Mouse (Mus musculus): ENCODE data around the gene Msmp. TPM values are rescaled to one million over a fixed set of nuclear protein-coding genes. Genes with fewer than 3 reads are reported as not detected.

The Msmp gene
- polyA plus RNA-seq, 1 experiment from 2014 or later: not detected

DNA sequence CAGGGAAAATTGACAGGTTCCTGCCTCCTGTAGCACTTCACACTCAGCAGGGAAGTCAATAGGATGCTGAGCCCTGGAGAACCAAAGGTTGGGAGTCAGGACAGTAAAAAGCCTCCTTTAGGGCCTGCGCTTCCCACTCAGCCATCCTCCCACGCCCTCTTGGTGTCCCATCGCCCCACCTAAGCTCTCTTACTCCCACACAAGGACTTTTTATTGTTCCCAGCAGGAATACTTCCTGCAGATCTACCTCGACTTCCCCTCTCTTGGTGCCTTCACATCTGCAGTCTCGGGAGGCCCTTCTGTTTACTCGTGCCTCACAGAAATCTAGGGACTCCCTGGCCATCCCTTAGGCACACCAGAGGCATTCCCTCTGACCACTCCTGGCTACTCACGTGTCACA, 873 bp downstream of the Msmp start:
- no peak overlapping the region for H3K27ac ChIP-seq (ENCODE audit: low read length)
- H3K27me3 ChIP-seq (ENCODE audit: control insufficient read depth, insufficient read depth, low read depth, low read length): no peaks in the 10 kb centered on the region
- H3K9ac ChIP-seq (ENCODE audit: low read depth, low read length): no peak overlapping the region
- H3K4me3 ChIP-seq (ENCODE audit: low read depth, low read length): no peak overlapping the region
- H3K36me3 ChIP-seq (ENCODE audit: control insufficient read depth, insufficient read depth): peaks cover 33% of the 10 kb centered on the region
- ATAC-seq (ENCODE audit: low read depth): no peak
- no peak overlapping the region for H3K4me2 ChIP-seq (ENCODE audit: low read depth, low read length)
- peaks cover 23% of the 10 kb centered on the region for H3K4me1 ChIP-seq (ENCODE audit: control insufficient read depth, low read depth, low read length)
- H3K9me3 ChIP-seq (replicated peaks; ENCODE audit: control insufficient read depth, low read length): no peaks in the 10 kb centered on the region
- WGBS (ENCODE audit: insufficient replicate concordance): 73% methylated on average over 7 of the region's 7 CpGs

DNA sequence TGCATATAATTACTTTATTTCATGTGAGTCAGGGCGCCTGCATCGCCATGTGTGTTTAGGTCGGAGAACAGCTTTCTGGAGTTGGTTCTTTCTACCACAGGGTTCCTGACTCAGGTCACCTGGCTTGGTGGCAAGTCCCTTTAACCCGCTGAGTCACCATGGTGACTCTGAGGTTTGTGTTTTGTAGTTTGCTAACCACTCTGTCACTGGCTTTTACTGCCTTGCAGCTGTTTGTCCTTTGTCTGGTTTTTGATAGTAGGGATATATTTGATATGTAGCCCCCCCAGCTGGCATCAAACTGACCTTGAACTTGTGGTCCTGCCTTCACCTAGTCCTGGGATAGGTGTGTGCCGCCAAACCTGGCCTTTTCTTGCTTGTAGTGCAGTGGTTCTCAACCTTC, 2.1 kb downstream of the Msmp start:
- Histone ChIP-seq H3K9ac (ENCODE audit: low read depth, low read length) (no peak overlapping the region), H3K4me2 (ENCODE audit: low read depth, low read length) (no peak overlapping the region), H3K27ac (ENCODE audit: low read length) (0 out of 2 replicates have a peak overlapping the region, but pooled peaks have one; percentile 4), H3K9me3 (replicated peaks; ENCODE audit: control insufficient read depth, low read length) (no peaks in the 10 kb centered on the region), H3K36me3 (ENCODE audit: control insufficient read depth, insufficient read depth) (peaks cover 33% of the 10 kb centered on the region), H3K4me1 (ENCODE audit: control insufficient read depth, low read depth, low read length) (peaks cover 19% of the 10 kb centered on the region), H3K27me3 (ENCODE audit: control insufficient read depth, insufficient read depth, low read depth, low read length) (no peaks in the 10 kb centered on the region), H3K4me3 (ENCODE audit: low read depth, low read length) (no peak overlapping the region)
- WGBS (ENCODE audit: insufficient replicate concordance): 66% methylated on average over 5 of the region's 5 CpGs
- ATAC-seq (ENCODE audit: low read depth): no peak

DNA sequence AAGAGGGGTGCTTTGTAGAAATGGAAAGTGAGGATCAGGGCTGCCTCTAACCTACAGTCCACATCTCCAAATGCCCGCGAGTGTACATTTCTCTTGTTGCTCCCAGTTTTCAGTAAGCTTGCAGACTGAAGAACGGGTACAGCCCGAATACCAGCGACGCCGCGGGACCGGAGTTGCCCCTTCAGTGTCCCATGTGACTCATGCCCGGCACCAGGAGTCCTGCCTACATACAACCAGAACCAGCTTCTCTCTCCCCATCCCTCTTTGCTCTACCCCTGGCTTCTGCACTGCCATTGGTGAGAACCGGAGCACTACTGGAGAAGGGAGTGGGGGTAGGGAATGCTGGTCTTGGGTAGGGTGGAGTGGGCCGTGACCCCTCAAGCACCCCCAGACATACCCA, 2.9 kb downstream of the Msmp start:
- Histone ChIP-seq H3K27me3 (ENCODE audit: control insufficient read depth, insufficient read depth, low read depth, low read length) (no peaks in the 10 kb centered on the region), H3K4me1 (ENCODE audit: control insufficient read depth, low read depth, low read length) (peaks cover 28% of the 10 kb centered on the region), H3K9ac (ENCODE audit: low read depth, low read length) (no peak overlapping the region), H3K4me3 (ENCODE audit: low read depth, low read length) (no peak overlapping the region), H3K9me3 (replicated peaks; ENCODE audit: control insufficient read depth, low read length) (no peaks in the 10 kb centered on the region), H3K4me2 (ENCODE audit: low read depth, low read length) (no peak overlapping the region), H3K27ac (ENCODE audit: low read length) (no peak overlapping the region), H3K36me3 (ENCODE audit: control insufficient read depth, insufficient read depth) (peaks cover 33% of the 10 kb centered on the region)
- ATAC-seq (ENCODE audit: low read depth): no peak
- WGBS (ENCODE audit: insufficient replicate concordance): 86% methylated on average over 12 of the region's 12 CpGs

DNA sequence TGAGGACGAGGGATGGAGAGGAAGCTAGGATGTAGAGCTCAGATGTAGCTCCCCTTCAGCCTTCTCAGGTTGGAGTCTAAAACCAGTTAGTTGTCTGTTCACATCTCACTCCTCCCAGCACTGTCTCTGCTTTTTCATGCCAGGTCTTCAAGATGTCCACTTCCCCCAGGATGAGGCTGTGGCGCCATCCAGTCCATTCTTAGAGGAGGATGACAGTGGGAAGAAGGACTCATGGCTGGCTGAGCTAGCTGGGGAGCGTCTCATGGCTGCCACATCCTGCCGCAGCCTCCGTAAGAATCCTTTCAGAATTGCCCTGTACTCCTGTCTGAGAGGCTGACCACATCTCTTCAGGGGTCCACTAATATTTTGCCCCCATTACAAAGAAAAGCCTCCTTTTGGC, 3.6 kb downstream of the Msmp start:
- H3K27ac ChIP-seq (ENCODE audit: low read length): no peak overlapping the region
- no peak overlapping the region for H3K4me2 ChIP-seq (ENCODE audit: low read depth, low read length)
- no peaks in the 10 kb centered on the region for H3K9me3 ChIP-seq (replicated peaks; ENCODE audit: control insufficient read depth, low read length)
- no peaks in the 10 kb centered on the region for H3K27me3 ChIP-seq (ENCODE audit: control insufficient read depth, insufficient read depth, low read depth, low read length)
- H3K4me3 ChIP-seq (ENCODE audit: low read depth, low read length): no peak overlapping the region
- H3K4me1 ChIP-seq (ENCODE audit: control insufficient read depth, low read depth, low read length): peaks cover 34% of the 10 kb centered on the region
- ATAC-seq (ENCODE audit: low read depth): no peak
- 86% methylated on average over 5 of the region's 5 CpGs for WGBS (ENCODE audit: insufficient replicate concordance)
- H3K36me3 ChIP-seq (ENCODE audit: control insufficient read depth, insufficient read depth): peaks cover 33% of the 10 kb centered on the region
- no peak overlapping the region for H3K9ac ChIP-seq (ENCODE audit: low read depth, low read length)

DNA sequence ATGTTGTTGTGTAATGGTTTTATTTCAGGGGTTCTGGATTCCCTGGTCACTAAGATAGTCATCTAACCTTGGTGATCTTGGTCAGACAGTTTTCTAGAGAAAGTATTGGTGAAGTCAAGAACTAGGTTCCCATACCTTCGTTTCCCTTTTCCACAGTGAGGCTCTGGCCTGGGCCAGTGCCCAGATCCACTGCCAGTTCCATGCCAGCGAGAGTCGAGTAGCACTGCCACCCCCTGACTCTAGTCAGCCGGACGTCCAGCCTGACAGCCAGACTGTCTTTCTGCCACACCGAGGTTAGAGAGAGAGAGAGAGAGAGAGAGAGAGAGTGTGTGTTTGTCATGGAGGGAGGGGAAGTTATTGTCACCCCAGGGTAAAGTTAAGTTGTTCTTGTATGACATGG, 4.6 kb downstream of the Msmp start:
- 71% methylated on average over 6 of the region's 6 CpGs for WGBS (ENCODE audit: insufficient replicate concordance)
- peak overlapping the region; percentile 85 for H3K9ac ChIP-seq (ENCODE audit: low read depth, low read length)
- H3K9me3 ChIP-seq (replicated peaks; ENCODE audit: control insufficient read depth, low read length): no peaks in the 10 kb centered on the region
- H3K27ac ChIP-seq (ENCODE audit: low read length): no peak overlapping the region
- peak overlapping the region; percentile 94 for H3K4me2 ChIP-seq (ENCODE audit: low read depth, low read length)
- no peak for ATAC-seq (ENCODE audit: low read depth)
- no peaks in the 10 kb centered on the region for H3K27me3 ChIP-seq (ENCODE audit: control insufficient read depth, insufficient read depth, low read depth, low read length)
- peaks cover 33% of the 10 kb centered on the region for H3K36me3 ChIP-seq (ENCODE audit: control insufficient read depth, insufficient read depth)
- H3K4me1 ChIP-seq (ENCODE audit: control insufficient read depth, low read depth, low read length): peaks cover 39% of the 10 kb centered on the region
- H3K4me3 ChIP-seq (ENCODE audit: low read depth, low read length): peak overlapping the region; percentile 91

DNA sequence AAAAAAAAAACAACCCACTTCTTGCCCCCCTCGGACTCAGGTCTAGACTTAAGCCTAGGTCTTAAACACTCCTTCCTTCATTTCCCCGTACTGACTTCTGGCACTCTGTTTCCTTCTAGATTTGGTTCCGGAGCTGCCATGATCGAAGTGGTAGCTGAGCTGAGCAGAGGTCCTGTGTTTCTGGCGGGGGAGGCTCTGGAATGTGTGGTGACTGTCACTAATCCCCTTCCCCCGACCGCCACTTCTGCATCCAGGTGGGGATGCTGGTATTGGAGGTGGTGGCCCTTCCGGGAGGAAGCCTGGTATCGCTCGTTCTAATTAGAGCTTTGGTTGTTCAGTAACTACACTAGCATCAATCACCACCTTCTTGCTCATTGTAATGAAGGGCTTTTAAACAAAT, 5.0 kb downstream of the Msmp start:
- H3K27ac ChIP-seq (ENCODE audit: low read length): peak overlapping the region; percentile 92
- H3K9me3 ChIP-seq (replicated peaks; ENCODE audit: control insufficient read depth, low read length): no peaks in the 10 kb centered on the region
- no peaks in the 10 kb centered on the region for H3K27me3 ChIP-seq (ENCODE audit: control insufficient read depth, insufficient read depth, low read depth, low read length)
- H3K4me3 ChIP-seq (ENCODE audit: low read depth, low read length): peak overlapping the region; percentile 91
- H3K9ac ChIP-seq (ENCODE audit: low read depth, low read length): peak overlapping the region; percentile 85
- H3K4me1 ChIP-seq (ENCODE audit: control insufficient read depth, low read depth, low read length): peaks cover 39% of the 10 kb centered on the region
- peaks cover 33% of the 10 kb centered on the region for H3K36me3 ChIP-seq (ENCODE audit: control insufficient read depth, insufficient read depth)
- H3K4me2 ChIP-seq (ENCODE audit: low read depth, low read length): peak overlapping the region; percentile 94
- 4% methylated on average over 10 of the region's 10 CpGs for WGBS (ENCODE audit: insufficient replicate concordance)
- ATAC-seq (ENCODE audit: low read depth): no peak

DNA sequence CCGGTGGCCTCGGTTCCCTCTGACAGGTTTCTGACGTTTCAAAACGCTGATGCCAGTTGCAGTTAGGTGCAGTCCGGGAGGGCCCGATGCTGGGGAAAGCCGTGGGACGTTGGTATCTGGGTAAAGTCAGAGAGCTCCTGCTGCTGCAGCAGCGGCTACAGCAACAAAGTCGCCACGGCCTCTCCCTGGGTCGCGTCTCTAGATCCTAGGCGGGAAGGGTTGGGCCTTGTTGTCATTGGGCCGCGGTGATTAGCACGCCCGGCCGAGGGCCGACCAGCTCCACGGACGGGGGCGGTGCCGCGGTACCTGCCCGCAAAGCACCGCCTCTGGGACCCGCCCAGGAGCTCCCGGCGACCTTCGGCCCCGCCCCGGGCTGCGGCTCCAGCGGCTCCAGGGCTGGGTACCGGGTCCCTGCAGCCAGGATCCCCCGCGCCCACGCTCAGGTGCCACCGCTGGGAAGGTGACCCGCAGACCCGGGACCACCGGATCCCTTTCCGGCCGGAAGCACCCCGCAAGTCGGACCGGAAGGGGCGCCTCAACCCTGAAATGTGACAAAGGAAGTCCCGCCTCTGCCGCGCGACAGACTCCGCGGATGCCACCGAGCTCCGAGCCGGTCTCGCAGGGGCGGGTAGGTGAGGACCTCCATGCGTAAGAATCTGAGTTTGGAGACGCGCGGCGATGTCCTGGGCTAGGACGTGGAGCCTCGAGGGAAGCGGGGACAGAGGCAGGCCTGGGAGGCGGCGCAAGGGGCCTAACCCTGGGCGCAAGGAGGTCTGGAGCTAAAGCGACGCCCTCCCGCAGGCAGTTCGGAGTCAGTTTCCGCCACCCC, 5.7 kb downstream of the Msmp start, which contains the start of the genes Rgp1 and Gba2:
TSS of gene Rgp1 (plus strand) at position 340 of the 829 bp plus-strand sequence.
TSS of gene Gba2 (minus strand) at position 498 of the 829 bp plus-strand sequence.
- H3K36me3 ChIP-seq (ENCODE audit: control insufficient read depth, insufficient read depth): peaks cover 33% of the 10 kb centered on the region
- H3K4me3 ChIP-seq (ENCODE audit: low read depth, low read length): peak within 1 kb of the TSS; percentile 91
- under 1% methylated on average over 76 of the region's 76 CpGs for WGBS (ENCODE audit: insufficient replicate concordance)
- H3K9ac ChIP-seq (ENCODE audit: low read depth, low read length): peak within 1 kb of the TSS; percentile 85
- H3K4me1 ChIP-seq (ENCODE audit: control insufficient read depth, low read depth, low read length): peaks cover 39% of the 10 kb centered on the region
- peak within 1 kb of the TSS; percentile 92 for H3K27ac ChIP-seq (ENCODE audit: low read length)
- no peaks in the 10 kb centered on the region for H3K27me3 ChIP-seq (ENCODE audit: control insufficient read depth, insufficient read depth, low read depth, low read length)
- H3K9me3 ChIP-seq (replicated peaks; ENCODE audit: control insufficient read depth, low read length): no peaks in the 10 kb centered on the region
- ATAC-seq (ENCODE audit: low read depth): peak; percentile 99
- peak within 1 kb of the TSS; percentile 94 for H3K4me2 ChIP-seq (ENCODE audit: low read depth, low read length)

DNA sequence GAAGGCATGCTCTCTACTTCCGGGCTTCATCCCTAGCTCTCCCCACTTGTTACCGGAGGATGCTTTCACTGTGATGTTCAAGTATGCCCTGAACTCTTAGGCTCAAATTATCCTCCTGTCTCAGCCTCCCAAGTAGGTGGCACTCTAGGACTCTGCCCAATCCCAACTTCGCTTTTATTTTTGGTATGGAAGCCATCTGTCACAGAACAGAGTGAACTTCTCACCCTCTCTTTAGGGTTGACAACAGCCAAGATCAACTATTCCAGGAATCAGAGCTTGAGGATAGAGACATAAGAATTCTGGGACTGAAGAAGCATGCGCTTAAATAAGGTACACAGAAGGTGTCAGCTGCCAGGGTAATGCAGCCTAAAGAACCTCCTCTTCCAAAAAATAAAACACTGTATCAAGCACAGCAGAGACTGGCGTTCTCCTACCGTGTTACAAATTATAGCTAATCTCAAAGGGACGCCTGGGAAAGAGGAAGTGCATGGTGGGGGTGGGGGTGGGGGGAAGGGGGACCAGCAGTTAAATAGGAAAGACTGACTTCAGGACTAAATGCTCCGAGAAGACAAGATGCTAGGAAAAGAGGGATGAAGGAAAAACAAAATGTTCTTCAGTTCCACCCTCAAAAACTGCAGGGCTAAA, 6.9 kb downstream of the Msmp start:
- H3K9me3 ChIP-seq (replicated peaks; ENCODE audit: control insufficient read depth, low read length): no peaks in the 10 kb centered on the region
- H3K4me1 ChIP-seq (ENCODE audit: control insufficient read depth, low read depth, low read length): peaks cover 39% of the 10 kb centered on the region
- peak overlapping the region; percentile 92 for H3K27ac ChIP-seq (ENCODE audit: low read length)
- WGBS (ENCODE audit: insufficient replicate concordance): 27% methylated on average over 8 of the region's 8 CpGs
- H3K4me2 ChIP-seq (ENCODE audit: low read depth, low read length): peak overlapping the region; percentile 94
- H3K4me3 ChIP-seq (ENCODE audit: low read depth, low read length): peak overlapping the region; percentile 91
- peak overlapping the region; percentile 85 for H3K9ac ChIP-seq (ENCODE audit: low read depth, low read length)
- H3K27me3 ChIP-seq (ENCODE audit: control insufficient read depth, insufficient read depth, low read depth, low read length): no peaks in the 10 kb centered on the region
- peaks cover 31% of the 10 kb centered on the region for H3K36me3 ChIP-seq (ENCODE audit: control insufficient read depth, insufficient read depth)
- ATAC-seq (ENCODE audit: low read depth): no peak

DNA sequence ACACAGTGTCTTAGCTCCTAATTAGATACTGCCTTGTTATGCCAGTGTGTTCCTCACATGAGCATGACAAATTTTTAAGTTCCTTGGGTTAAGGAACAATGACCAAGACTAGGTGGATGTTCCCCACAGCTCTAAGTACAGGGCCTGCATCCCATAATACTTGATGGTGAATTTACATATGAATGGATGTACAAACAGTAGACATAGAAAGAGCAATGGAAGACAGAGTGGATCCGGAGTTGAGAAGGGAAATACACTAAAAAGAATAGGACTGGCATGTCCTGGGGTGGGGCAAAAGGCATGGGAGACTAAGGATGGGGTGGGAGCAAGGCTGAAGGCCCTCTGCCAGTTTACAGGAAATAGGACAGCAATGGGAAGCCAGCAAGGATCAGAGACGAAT, 8.9 kb downstream of the Msmp start:
- Histone ChIP-seq H3K27ac (ENCODE audit: low read length) (no peak overlapping the region), H3K4me3 (ENCODE audit: low read depth, low read length) (no peak overlapping the region), H3K9me3 (replicated peaks; ENCODE audit: control insufficient read depth, low read length) (no peaks in the 10 kb centered on the region)

More for the DNA sequence above, 8.9 kb downstream of the Msmp start:
- Histone ChIP-seq H3K4me2 (ENCODE audit: low read depth, low read length) (peak overlapping the region; percentile 94), H3K27me3 (ENCODE audit: control insufficient read depth, insufficient read depth, low read depth, low read length) (no peaks in the 10 kb centered on the region), H3K9ac (ENCODE audit: low read depth, low read length) (no peak overlapping the region), H3K36me3 (ENCODE audit: control insufficient read depth, insufficient read depth) (peaks cover 23% of the 10 kb centered on the region), H3K4me1 (ENCODE audit: control insufficient read depth, low read depth, low read length) (peaks cover 39% of the 10 kb centered on the region)
- ATAC-seq (ENCODE audit: low read depth): no peak
- 52% methylated on average over 2 of the region's 2 CpGs for WGBS (ENCODE audit: insufficient replicate concordance)
